In genomic region chr8:26650287-26650686, GRCm38 (mm10) we compare ENCODE assay signal across 26 mouse cellular contexts.
DNase-seq lines count a peak whose midpoint lies in the region; ATAC-seq and TF ChIP-seq lines count a peak whose summit lies in the region.
"Had no signal": no experiment of that assay in that cellular context is flagged by ENCODE, and none has a peak within 500 bp of the region (broad histone marks: within the 10 kb centered on the region; RNA-seq: fewer than 3 reads in every experiment).

No protein-coding gene starts in this region.

- H3K9me3 ChIP-seq in kidney, embryonic 14.5 days (ENCODE audit: control insufficient read depth, low read length): no peaks in the 10 kb centered on the region
- H3K9me3 ChIP-seq: forebrain, embryonic 10.5 days; heart, embryonic 15.5 days; kidney, embryonic 15.5 days; limb, embryonic 12.5 days; liver, embryonic 12.5 days had no signal

- TF ChIP-seq CTCF in left cerebral cortex, adult 2 months (IDR thresholded peaks at IDR 0.05): no peak

- no peaks in the 10 kb centered on the region for H3K36me3 ChIP-seq in kidney, embryonic 14.5 days (ENCODE audit: control insufficient read depth, insufficient read depth, low read length)
- H3K36me3 ChIP-seq: forebrain, embryonic 10.5 days; heart, embryonic 15.5 days; kidney, embryonic 15.5 days; limb, embryonic 12.5 days; liver, embryonic 12.5 days had no signal

- 24% methylated on average over 1 of the region's 1 CpGs for WGBS in kidney, embryonic 14.5 days

- peaks cover 10% of the 10 kb centered on the region for H3K27me3 ChIP-seq in kidney, embryonic 14.5 days (ENCODE audit: control insufficient read depth, insufficient read depth, low read length)
- H3K27me3 ChIP-seq: heart, embryonic 15.5 days; liver, embryonic 12.5 days had no signal

- peak overlapping the region; percentile 17; the same call in 1 of the 2 replicates for H3K27ac ChIP-seq in kidney, embryonic 14.5 days (ENCODE audit: low read depth, low read length)
- H3K27ac ChIP-seq in left cerebral cortex, adult 2 months: peak overlapping the region; percentile 69
- H3K27ac ChIP-seq: forebrain, embryonic 10.5 days; heart, embryonic 15.5 days; hindbrain, postnatal 0 days; kidney, embryonic 15.5 days; limb, embryonic 12.5 days; liver, embryonic 12.5 days had no signal

- H3K4me2 ChIP-seq in kidney, embryonic 14.5 days (replicated peaks; ENCODE audit: low read depth, low read length): no peak overlapping the region
- H3K4me2 ChIP-seq: heart, embryonic 15.5 days; kidney, embryonic 15.5 days; limb, embryonic 12.5 days; liver, embryonic 12.5 days; midbrain, embryonic 11.5 days had no signal

- peaks cover 12% of the 10 kb centered on the region; the same call in 1 of the 2 replicates for H3K4me1 ChIP-seq in kidney, embryonic 14.5 days (ENCODE audit: control insufficient read depth, insufficient read depth, low read length)
- H3K4me1 ChIP-seq: heart, embryonic 15.5 days; limb, embryonic 12.5 days; liver, embryonic 12.5 days had no signal

- no peak overlapping the region for H3K4me3 ChIP-seq in kidney, embryonic 14.5 days (ENCODE audit: low read length)
- H3K4me3 ChIP-seq in left cerebral cortex, adult 2 months: no peak overlapping the region
- H3K4me3 ChIP-seq: forebrain, embryonic 10.5 days; heart, embryonic 15.5 days; kidney, embryonic 15.5 days; limb, embryonic 12.5 days; liver, embryonic 12.5 days had no signal

- no peak for DNase-seq in kidney, adult 18-20 months
- peak; percentile 14 to 22 for DNase-seq in right cerebral cortex, adult 2 months (ENCODE audit: low spot score in 2 of 2)
- DNase-seq in right cerebral cortex, postnatal 14 days: no peak
- peak in 1 of 2 experiments; percentile 12 for DNase-seq in left cerebral cortex, adult 2 months (ENCODE audit: extremely low spot score in 1 of 2, low spot score in 2 of 2)
- peak; percentile 71 for DNase-seq in telencephalon, adult 2 months (ENCODE audit: low read depth, low spot score)
- DNase-seq in adrenal gland, postnatal 25 days: no peak
- DNase-seq: adrenal gland, adult 8-10 months; cerebellum, adult 8-10 months; cerebellum, postnatal 36 days; forebrain, postnatal 0 days; gastrocnemius, postnatal 36 days; heart, postnatal 36 days; kidney, postnatal 36 days; lung, adult 18-20 months; lung, postnatal 10 days had no signal

- no peak overlapping the region for H3K9ac ChIP-seq in kidney, embryonic 14.5 days (ENCODE audit: low read depth, low read length)
- H3K9ac ChIP-seq: forebrain, postnatal 0 days; heart, embryonic 15.5 days; kidney, embryonic 15.5 days; limb, embryonic 12.5 days; liver, embryonic 12.5 days had no signal

- intact Hi-C loops in left cerebral cortex, adult 2 months (cut with DNase I): no loop called here

- no peak for ATAC-seq in kidney, embryonic 14.5 days (ENCODE audit: low FRiP score, low TSS enrichment)
- no peak for ATAC-seq in monocyte, adult 5-6 weeks (replicated peaks; ENCODE audit: insufficient number of reproducible peaks, low FRiP score, low TSS enrichment, poor library complexity, severe bottlenecking)
- ATAC-seq: forebrain, postnatal 0 days; hindbrain, postnatal 0 days; intestine, embryonic 16.5 days; liver, embryonic 12.5 days; Patski had no signal

Comparison
In these comparisons a context has a peak if more than half of its experiments do, and no peak if none do; other contexts are left out.
1. DNase-seq: peak in right cerebral cortex, adult 2 months (2 of 2) and telencephalon, adult 2 months (single experiment); none in kidney, adult 18-20 months (single experiment), right cerebral cortex, postnatal 14 days (single experiment) and adrenal gland, postnatal 25 days (single experiment).